Mouse (Mus musculus) forebrain, embryonic 12.5 days (tissue): ENCODE data around the gene Scrn1. TPM values are rescaled to one million over a fixed set of nuclear protein-coding genes. Genes with fewer than 3 reads are reported as not detected.
A peak's percentile ranks its signal among the peaks of the same experiment; 100 is the strongest.

ENCODE experiments used
- ATAC-seq: fragments of 200-750 bp; cut with Nextera tagmentation; 2 replicates; pipeline ENCODE4 v1.8.0; 2017; ENCODE audit warnings: moderate TSS enrichment; ENCODE audit not compliant: low FRiP score
- H3K27ac ChIP-seq: fragments of 300-500 bp; sonication (generic); 2 replicates; pipeline ENCODE4 v1.5.1; 2016; ENCODE audit warnings: mild to moderate bottlenecking
- H3K27me3 ChIP-seq: fragments of 300-500 bp; sonication (generic); 2 replicates; pipeline ENCODE4 v1.6.1; 2016; ENCODE audit warnings: mild to moderate bottlenecking
- H3K36me3 ChIP-seq: fragments of 300-500 bp; sonication (generic); replicated peaks from 2 replicates; pipeline ENCODE4 v1.6.1; 2016; ENCODE audit warnings: mild to moderate bottlenecking
- H3K4me1 ChIP-seq: fragments of 300-500 bp; sonication (generic); 2 replicates; pipeline ENCODE4 v1.6.1; 2016
- H3K4me2 ChIP-seq: fragments of 300-500 bp; sonication (generic); 2 replicates; pipeline ENCODE4 v1.6.1; 2016; ENCODE audit warnings: mild to moderate bottlenecking, moderate library complexity
- H3K4me3 ChIP-seq: fragments of 300-500 bp; sonication (generic); replicated peaks from 2 replicates; pipeline ENCODE4 v1.5.1; 2016; ENCODE audit warnings: mild to moderate bottlenecking
- H3K9ac ChIP-seq: fragments of 300-500 bp; sonication (generic); 2 replicates; pipeline ENCODE4 v1.6.1; 2016; ENCODE audit warnings: mild to moderate bottlenecking
- H3K9me3 ChIP-seq: fragments of 300-500 bp; sonication (generic); 2 replicates; pipeline ENCODE4 v1.6.1; 2016
- WGBS: fragments of 180-500 bp; shearing (Covaris S2); methylation state at CpG from one replicate; pipeline ENCODE4 v1.1.7; 2016; 5-methylcytosine and 5-hydroxymethylcytosine counted together
- polyA plus RNA-seq: library from polyadenylated mRNA; unstranded; fragments of >200 nt; fragmentation: Nextera tagmentation; extraction: Ambion mirVana; gene quantifications from 2 replicates; pipeline ENCODE4 v1.2.1, GENCODE M21; 2016

The Scrn1 gene
- polyA plus RNA-seq, 1 experiment from 2014 or later: 119 TPM

DNA sequence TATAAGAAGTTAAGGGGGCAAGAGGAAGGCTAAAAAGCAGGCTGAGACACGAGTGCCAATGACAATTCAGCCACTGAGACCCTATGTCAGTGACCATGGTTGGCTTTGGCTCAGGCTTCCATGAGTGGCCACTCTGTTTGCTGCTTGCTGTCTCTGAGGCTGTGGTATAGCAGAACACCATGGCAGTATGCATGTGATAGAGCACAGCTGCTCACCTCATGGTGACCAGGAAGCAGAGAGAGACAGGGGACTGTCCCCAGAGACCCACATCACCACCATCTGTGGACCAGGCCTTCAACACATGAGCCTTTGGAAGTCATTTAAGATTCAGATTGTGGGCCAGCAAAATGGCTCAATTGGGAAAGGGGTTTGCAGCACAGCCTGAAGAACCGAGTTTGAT lies 22.6 kb downstream of the Scrn1 start:
- no peak overlapping the region for H3K9ac ChIP-seq
- H3K27me3 ChIP-seq: no peaks in the 10 kb centered on the region
- 87% methylated on average over 2 of the region's 2 CpGs for WGBS
- H3K4me2 ChIP-seq: no peak overlapping the region
- no peaks in the 10 kb centered on the region for H3K9me3 ChIP-seq
- peaks cover 34% of the 10 kb centered on the region for H3K36me3 ChIP-seq
- H3K4me1 ChIP-seq: peaks cover 38% of the 10 kb centered on the region
- ATAC-seq: no peak
- H3K4me3 ChIP-seq: no peak overlapping the region
- no peak overlapping the region for H3K27ac ChIP-seq

DNA sequence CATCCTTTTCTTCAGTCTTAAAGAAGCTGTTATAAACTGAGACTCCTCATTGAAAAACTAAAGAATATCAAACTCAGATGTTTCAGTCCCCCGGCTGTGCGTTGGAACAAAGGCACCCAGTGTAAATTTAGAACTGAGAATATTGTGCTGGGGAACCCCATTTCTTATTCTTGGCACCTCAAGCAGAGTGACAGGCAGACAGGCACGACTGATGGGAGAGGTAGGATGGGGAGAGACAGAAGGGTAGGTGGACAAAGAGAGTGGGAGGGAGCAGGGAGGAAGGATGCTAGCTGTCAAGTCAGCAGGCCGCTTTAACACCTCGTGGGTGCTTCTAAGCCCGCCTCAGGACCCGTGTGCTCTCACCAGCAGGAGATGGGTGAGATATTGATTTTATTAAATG lies 23.5 kb downstream of the Scrn1 start:
- no peak for ATAC-seq
- H3K9me3 ChIP-seq: no peaks in the 10 kb centered on the region
- no peak overlapping the region for H3K4me2 ChIP-seq
- no peak overlapping the region for H3K27ac ChIP-seq
- peaks cover 39% of the 10 kb centered on the region for H3K4me1 ChIP-seq
- 79% methylated on average over 7 of the region's 7 CpGs for WGBS
- H3K9ac ChIP-seq: no peak overlapping the region
- peaks cover 34% of the 10 kb centered on the region for H3K36me3 ChIP-seq
- no peaks in the 10 kb centered on the region for H3K27me3 ChIP-seq
- H3K4me3 ChIP-seq: no peak overlapping the region

DNA sequence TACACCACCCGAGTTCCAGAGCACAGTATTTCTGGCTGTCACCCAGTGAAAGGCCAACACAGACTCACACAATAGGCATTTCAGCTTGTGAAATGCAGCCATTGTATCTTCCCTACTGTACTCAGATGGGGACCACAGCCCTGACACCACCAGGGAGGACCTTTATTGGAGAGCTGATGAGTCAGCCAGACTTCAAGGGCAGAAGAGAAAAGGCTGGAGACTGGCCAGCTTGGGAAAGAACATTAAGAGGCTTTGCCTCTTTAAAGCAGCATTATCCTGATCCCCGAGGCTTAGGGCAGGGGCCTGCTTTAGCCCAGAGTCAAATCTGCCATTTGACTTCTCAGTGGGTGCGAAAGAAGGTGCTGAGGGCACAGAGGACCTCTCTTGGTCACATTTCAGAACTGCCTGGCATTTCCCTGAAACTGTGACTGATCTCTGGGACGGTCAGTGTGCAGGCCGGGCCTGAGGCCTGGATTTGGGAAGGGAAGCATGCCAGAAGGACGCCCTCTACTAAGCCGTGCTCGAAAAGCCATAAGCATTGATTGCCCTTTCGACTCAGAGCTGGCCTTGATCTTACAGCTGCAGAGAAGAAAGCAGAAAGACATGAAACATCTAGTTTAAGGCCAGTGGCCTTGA lies 25.9 kb downstream of the Scrn1 start:
- WGBS: 53% methylated on average over 9 of the region's 9 CpGs
- H3K4me2 ChIP-seq: no peak overlapping the region
- H3K9me3 ChIP-seq: no peaks in the 10 kb centered on the region
- no peaks in the 10 kb centered on the region for H3K27me3 ChIP-seq
- no peak overlapping the region for H3K4me3 ChIP-seq
- H3K36me3 ChIP-seq: peaks cover 23% of the 10 kb centered on the region
- ATAC-seq: no peak
- H3K9ac ChIP-seq: no peak overlapping the region
- H3K4me1 ChIP-seq: peaks cover 40% of the 10 kb centered on the region
- H3K27ac ChIP-seq: peak overlapping the region; percentile 80

DNA sequence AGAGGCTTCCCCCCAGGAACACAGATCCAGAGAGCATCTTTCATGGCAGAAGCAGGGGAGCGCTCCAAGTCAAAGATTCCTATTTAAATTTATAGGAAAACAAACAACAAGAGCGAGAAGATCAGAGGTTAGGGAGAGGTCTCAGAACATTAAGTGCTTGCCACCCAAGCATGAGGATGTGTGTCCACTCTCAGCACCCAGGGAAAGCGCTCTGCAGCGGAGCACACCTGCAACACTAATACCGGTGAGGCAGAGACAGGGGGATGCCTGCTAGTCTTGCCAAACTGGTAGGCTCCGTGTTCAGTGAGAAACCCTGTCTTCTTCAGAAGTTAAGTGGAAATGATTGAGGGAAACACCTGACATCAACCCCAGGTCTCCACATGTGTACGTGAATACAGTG lies 26.9 kb downstream of the Scrn1 start:
- H3K27ac ChIP-seq: peak overlapping the region; percentile 80
- H3K4me1 ChIP-seq: peaks cover 40% of the 10 kb centered on the region
- H3K9ac ChIP-seq: no peak overlapping the region
- H3K36me3 ChIP-seq: peaks cover 19% of the 10 kb centered on the region
- no peak overlapping the region for H3K4me3 ChIP-seq
- H3K27me3 ChIP-seq: no peaks in the 10 kb centered on the region
- ATAC-seq: no peak
- H3K9me3 ChIP-seq: no peaks in the 10 kb centered on the region
- WGBS: 76% methylated on average over 7 of the region's 7 CpGs
- H3K4me2 ChIP-seq: no peak overlapping the region

DNA sequence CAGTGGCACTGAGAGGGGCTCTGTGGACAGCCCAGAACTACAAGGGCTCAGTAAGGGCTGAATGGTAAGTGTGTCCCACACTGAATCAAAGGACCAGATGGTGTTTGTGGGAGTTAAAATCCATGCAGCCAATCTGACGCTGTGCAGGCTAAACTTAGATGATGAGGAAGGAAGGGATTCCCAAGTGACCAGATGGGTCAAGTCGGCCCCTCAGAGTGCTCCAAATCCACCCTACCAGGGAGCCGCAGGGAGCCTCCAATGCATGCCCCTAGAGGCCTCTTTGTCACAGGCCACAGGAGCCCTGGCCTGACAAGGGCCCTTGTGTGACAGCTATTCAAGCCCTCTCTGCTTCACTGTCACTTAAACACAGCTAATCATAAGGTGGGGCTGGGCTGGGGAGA lies 27.5 kb downstream of the Scrn1 start:
- 0% methylated on average over 3 of the region's 3 CpGs for WGBS
- Histone ChIP-seq H3K36me3 (peaks cover 19% of the 10 kb centered on the region), H3K9me3 (no peaks in the 10 kb centered on the region), H3K4me1 (peaks cover 40% of the 10 kb centered on the region), H3K27ac (peak overlapping the region; percentile 80), H3K4me3 (no peak overlapping the region), H3K27me3 (no peaks in the 10 kb centered on the region), H3K9ac (no peak overlapping the region), H3K4me2 (no peak overlapping the region)
- ATAC-seq: peak; percentile 52; the same call in 1 of the 2 replicates

DNA sequence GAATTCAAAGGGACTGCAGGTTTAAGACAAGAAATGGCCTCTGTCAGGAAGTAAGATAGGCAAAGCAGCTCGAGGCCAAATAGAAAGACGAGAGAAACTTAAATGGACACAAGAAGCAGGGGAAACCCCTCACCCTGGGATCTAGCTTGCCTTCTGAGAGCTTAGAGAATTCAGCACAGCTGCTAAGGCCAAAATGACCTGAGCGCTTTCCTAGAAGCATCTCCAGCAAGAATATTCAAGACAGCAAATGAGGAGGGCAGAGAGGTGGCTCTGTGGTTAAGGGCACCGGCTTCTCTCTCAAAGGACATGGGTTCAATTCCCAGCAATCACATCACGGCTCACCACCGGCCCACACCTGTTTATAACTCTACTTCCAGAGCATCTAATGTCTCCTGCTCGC lies 29.2 kb downstream of the Scrn1 start:
- peaks cover 36% of the 10 kb centered on the region for H3K4me1 ChIP-seq

DNA sequence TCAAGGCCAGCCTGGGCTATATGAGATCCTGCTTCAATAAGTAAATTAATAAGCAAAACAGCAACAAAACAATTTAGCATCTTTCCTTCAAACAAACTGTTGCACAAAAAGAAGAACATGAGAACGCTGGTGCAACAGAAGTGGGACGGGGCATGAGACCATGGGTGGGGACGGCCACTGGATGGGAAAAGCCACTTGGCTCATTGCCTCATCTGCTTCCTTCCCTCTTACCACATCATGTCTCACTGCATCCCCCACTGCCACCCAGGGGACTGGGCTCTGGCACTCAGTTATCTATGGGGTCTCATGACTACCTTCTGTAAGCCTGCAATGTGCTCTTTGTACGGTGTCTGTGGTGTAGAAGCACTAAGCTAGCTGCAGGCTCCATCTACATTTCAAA lies 30.8 kb downstream of the Scrn1 start:
- WGBS: 97% methylated on average over 4 of the region's 4 CpGs
- peaks cover 40% of the 10 kb centered on the region for H3K4me1 ChIP-seq
- no peak for ATAC-seq

More for the DNA sequence above, 29.2 kb downstream of the Scrn1 start:
- Histone ChIP-seq H3K36me3 (peaks cover 9% of the 10 kb centered on the region), H3K4me2 (no peak overlapping the region), H3K27ac (no peak overlapping the region), H3K27me3 (no peaks in the 10 kb centered on the region), H3K9ac (no peak overlapping the region), H3K4me3 (no peak overlapping the region), H3K9me3 (no peaks in the 10 kb centered on the region)
- 84% methylated on average over 7 of the region's 7 CpGs for WGBS
- ATAC-seq: no peak

DNA sequence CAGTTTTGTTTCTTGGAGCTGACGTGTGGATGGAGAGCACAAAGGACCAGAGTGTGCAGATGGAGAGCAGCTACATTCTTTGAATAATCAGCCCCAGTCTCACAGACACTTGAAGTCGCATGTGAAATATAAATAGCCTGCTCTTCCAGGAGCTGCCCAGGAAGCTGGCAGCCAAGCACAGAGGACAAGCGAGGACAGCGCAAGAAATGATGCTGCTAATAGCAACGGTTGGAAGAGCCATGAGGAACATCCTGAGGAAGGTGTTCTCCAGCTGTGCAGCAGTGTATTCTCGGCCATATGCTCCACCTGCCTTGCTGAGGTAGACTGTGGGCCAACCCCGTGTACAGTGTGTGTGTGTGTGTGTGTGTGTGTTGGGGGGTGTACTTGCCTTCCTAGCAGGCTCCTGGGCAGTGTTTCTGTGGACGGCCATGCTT lies 35.2 kb downstream of the Scrn1 start:
- H3K36me3 ChIP-seq: peaks cover 32% of the 10 kb centered on the region
- WGBS: 54% methylated on average over 8 of the region's 8 CpGs
- peak overlapping the region; percentile 68 for H3K27ac ChIP-seq
- no peak overlapping the region for H3K4me3 ChIP-seq
- ATAC-seq: no peak
- H3K4me2 ChIP-seq: no peak overlapping the region
- H3K4me1 ChIP-seq: peaks cover 12% of the 10 kb centered on the region
- H3K9me3 ChIP-seq: no peaks in the 10 kb centered on the region
- no peaks in the 10 kb centered on the region for H3K27me3 ChIP-seq
- H3K9ac ChIP-seq: no peak overlapping the region

More for the DNA sequence above, 30.8 kb downstream of the Scrn1 start:
- no peak overlapping the region for H3K9ac ChIP-seq
- H3K4me3 ChIP-seq: no peak overlapping the region
- no peak overlapping the region for H3K4me2 ChIP-seq
- no peak overlapping the region for H3K27ac ChIP-seq
- no peaks in the 10 kb centered on the region for H3K27me3 ChIP-seq
- H3K9me3 ChIP-seq: no peaks in the 10 kb centered on the region
- H3K36me3 ChIP-seq: peaks cover 9% of the 10 kb centered on the region

DNA sequence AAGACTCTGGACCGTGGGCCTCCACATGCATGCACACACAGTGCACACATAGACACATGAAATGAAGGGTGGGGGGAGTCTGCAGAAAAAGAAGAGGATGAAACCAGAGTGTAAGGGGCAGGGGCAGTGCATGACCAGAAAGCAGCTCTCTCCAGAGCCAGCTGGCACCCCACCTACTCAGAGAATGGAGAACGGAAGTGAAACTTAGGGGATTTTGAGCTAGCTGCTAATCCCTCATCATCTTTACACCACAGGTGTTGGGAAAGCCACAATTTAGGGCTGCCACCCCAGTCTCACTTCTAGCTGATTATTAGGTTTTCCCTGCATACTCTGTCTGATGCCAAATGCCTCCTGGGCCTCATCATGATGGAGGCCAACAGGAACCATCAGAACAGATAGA lies 36.1 kb downstream of the Scrn1 start:
- Histone ChIP-seq H3K36me3 (peaks cover 40% of the 10 kb centered on the region), H3K4me3 (no peak overlapping the region), H3K4me1 (peaks cover 12% of the 10 kb centered on the region), H3K9me3 (no peaks in the 10 kb centered on the region), H3K4me2 (no peak overlapping the region), H3K9ac (no peak overlapping the region), H3K27me3 (no peaks in the 10 kb centered on the region), H3K27ac (no peak overlapping the region)
- 83% methylated on average over 2 of the region's 2 CpGs for WGBS
- ATAC-seq: no peak

DNA sequence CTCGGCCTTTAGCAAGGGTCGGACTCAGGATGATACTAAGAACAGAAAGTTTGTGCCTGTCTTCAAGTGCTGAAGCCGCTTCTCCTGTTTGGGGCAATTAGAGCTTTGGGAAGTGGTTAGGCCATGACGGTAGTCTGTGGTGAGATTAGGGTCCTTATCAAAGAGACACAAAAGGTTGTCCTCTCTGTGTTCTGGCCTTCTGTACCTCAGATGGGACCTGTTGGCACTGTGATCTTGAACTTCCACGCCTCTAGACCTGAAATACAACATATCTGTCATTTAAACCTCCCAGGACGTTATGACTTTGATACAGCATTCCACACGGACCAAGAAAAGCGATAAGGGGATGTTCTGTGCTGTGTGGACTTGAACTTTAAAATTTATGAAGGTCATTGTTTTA lies 37.6 kb downstream of the Scrn1 start:
- no peak overlapping the region for H3K9ac ChIP-seq
- no peak overlapping the region for H3K27ac ChIP-seq
- no peaks in the 10 kb centered on the region for H3K27me3 ChIP-seq
- H3K4me2 ChIP-seq: no peak overlapping the region
- no peak for ATAC-seq
- peaks cover 40% of the 10 kb centered on the region for H3K36me3 ChIP-seq
- WGBS: 92% methylated on average over 8 of the region's 8 CpGs
- H3K9me3 ChIP-seq: no peaks in the 10 kb centered on the region
- peaks cover 12% of the 10 kb centered on the region for H3K4me1 ChIP-seq
- H3K4me3 ChIP-seq: no peak overlapping the region

DNA sequence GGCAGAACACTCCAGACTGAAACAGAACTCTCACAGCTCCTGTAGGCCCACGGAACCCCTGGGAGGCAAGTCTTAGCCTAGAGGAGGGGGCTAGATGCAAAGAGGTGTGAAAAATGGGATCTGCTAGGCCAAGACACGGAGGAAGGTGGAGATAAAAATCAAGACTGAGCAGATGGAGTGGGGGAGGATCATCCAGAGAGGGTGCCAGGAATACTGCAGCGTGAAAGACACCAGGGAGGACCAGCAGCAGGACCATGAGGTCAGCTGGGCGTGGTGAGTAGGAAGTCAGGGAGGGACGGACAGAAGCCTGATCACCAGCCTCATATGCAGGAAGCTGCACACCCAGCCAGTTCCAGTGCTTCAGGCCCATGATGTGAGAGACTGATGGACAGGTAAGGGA lies 47.5 kb downstream of the Scrn1 start:
- H3K4me1 ChIP-seq: no peaks in the 10 kb centered on the region
- WGBS: 71% methylated on average over 5 of the region's 5 CpGs
- no peak overlapping the region for H3K9ac ChIP-seq
- H3K27ac ChIP-seq: no peak overlapping the region
- no peaks in the 10 kb centered on the region for H3K27me3 ChIP-seq
- H3K4me3 ChIP-seq: no peak overlapping the region
- H3K4me2 ChIP-seq: no peak overlapping the region
- peaks cover 67% of the 10 kb centered on the region for H3K36me3 ChIP-seq
- H3K9me3 ChIP-seq: no peaks in the 10 kb centered on the region
- ATAC-seq: no peak

DNA sequence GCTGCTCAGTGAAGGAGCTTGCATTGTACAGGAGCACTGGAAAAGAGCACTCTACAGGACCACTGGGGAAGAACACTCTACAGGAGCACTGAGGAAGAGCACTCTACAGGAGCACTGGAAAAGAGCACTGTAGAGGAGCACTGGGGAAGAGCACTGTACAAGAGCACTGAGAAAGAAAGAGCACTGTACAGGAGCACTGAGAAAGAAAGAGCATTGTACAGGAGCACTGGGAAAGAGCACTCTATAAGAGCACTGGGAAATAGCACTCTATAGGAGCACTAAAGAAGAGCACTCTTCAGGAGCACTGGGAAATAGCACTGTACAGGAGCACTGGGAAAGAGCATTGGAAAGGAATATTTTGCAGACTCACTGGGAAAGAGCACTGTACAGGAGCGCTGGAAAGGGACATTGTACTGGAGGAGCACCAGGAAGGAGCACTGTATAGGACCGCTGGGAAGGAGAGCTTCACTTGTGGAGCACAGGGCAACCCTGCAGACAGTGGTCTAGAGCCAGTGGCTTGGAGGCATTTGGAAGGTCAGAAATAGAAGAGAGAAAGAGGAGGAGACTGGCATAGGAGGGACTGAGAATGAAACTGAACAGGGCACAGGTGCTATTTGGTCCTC lies 49.7 kb downstream of the Scrn1 start:
- Histone ChIP-seq H3K4me3 (no peak overlapping the region), H3K4me2 (no peak overlapping the region), H3K9ac (no peak overlapping the region), H3K36me3 (peaks cover 69% of the 10 kb centered on the region), H3K4me1 (no peaks in the 10 kb centered on the region), H3K27me3 (no peaks in the 10 kb centered on the region), H3K27ac (no peak overlapping the region), H3K9me3 (no peaks in the 10 kb centered on the region)
- WGBS: 89% methylated on average over 2 of the region's 2 CpGs
- ATAC-seq: no peak; the same call in 1 of the 2 replicates

DNA sequence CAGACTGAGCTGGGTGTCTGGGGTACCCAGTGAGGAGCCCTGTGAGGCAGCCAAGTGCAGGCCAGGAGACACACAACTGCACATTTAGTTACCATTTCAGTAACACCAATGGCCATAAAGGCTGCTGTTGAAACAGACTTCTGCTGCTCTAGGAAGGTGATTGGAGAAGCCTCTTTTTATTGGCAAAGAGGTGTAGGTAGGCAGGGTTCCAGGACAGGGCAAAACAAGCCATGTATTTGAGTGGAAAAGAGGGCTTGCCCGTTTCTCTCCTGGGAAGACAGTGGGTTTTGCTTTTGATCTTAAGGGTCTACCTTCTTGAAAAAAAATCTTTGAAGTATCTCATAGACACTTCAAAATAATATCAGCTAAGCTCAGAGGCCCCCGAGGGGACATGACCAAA lies 54.0 kb downstream of the Scrn1 start:
- H3K36me3 ChIP-seq: peaks cover 63% of the 10 kb centered on the region

More for the DNA sequence above, 54.0 kb downstream of the Scrn1 start:
- ATAC-seq: no peak
- Histone ChIP-seq H3K4me2 (no peak overlapping the region), H3K4me3 (no peak overlapping the region), H3K27ac (no peak overlapping the region), H3K9ac (no peak overlapping the region), H3K4me1 (peaks cover 20% of the 10 kb centered on the region), H3K9me3 (no peaks in the 10 kb centered on the region), H3K27me3 (no peaks in the 10 kb centered on the region)
- WGBS: 81% methylated on average over 2 of the region's 2 CpGs
